Mouse (Mus musculus): ENCODE measurements around the gene Smyd5. TPM values are rescaled to one million over a fixed set of nuclear protein-coding genes. Genes with fewer than 3 reads are reported as not detected.

Smyd5 gene
- polyA plus RNA-seq, 1 experiment from 2014 or later = 51.2 TPM

- 45% methylated on average over 14 of the region's 14 CpGs for WGBS
- ATAC-seq = no peak
- H3K36me3 ChIP-seq = peaks cover 34% of the 10 kb centered on the region
- no peak overlapping the region for H3K4me3 ChIP-seq (replicated peaks)
- H3K4me1 ChIP-seq (replicated peaks) = no peaks in the 10 kb centered on the region
- H3K27me3 ChIP-seq = peaks cover 10% of the 10 kb centered on the region; the same call in 1 of the 2 replicates
- H3K27ac ChIP-seq = no peak overlapping the region
- H3K4me2 ChIP-seq (replicated peaks) = no peak overlapping the region
- no peak overlapping the region for H3K9ac ChIP-seq (replicated peaks)
- no peaks in the 10 kb centered on the region for H3K9me3 ChIP-seq
These were observed 46.6 kb downstream of the Smyd5 start for GRCm38 (mm10) chr6:85478416-85478815.

- H3K4me1 ChIP-seq (replicated peaks) = peaks cover 12% of the 10 kb centered on the region
- H3K9ac ChIP-seq (replicated peaks) = no peak overlapping the region
- WGBS = 82% methylated on average over 5 of the region's 5 CpGs
- H3K27me3 ChIP-seq = peaks cover 26% of the 10 kb centered on the region
- H3K27ac ChIP-seq = no peak overlapping the region
- no peak for ATAC-seq
- peaks cover 26% of the 10 kb centered on the region for H3K36me3 ChIP-seq
- H3K4me2 ChIP-seq (replicated peaks) = no peak overlapping the region
- H3K9me3 ChIP-seq = no peaks in the 10 kb centered on the region
- no peak overlapping the region for H3K4me3 ChIP-seq (replicated peaks)
These were observed 48.2 kb downstream of the Smyd5 start for GRCm38 (mm10) chr6:85479979-85480378.

DNA sequence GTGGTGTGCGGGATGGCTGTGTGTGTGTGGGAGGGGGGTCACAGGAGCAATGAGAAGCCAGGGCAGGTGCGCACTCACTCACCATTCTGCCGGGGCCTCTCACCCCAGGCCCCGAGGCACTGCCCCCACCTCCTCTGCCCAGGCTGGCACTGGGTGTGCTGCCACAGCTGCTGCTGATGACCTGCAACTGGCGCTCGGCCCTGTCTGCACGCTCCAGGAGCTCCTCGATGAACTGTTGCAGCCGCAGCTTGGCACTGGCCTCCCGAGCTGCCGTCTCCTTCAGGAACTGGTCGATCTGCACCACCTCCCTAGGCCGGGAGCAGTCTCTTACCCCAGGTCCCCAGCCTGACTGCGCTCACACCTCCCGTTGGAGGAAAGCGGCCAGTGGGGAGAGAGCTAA lies 48.9 kb downstream of the Smyd5 start:
- Histone ChIP-seq H3K4me2 (replicated peaks) (no peak overlapping the region), H3K27ac (no peak overlapping the region), H3K4me1 (replicated peaks) (peaks cover 13% of the 10 kb centered on the region), H3K9ac (replicated peaks) (no peak overlapping the region), H3K4me3 (replicated peaks) (no peak overlapping the region), H3K9me3 (no peaks in the 10 kb centered on the region), H3K36me3 (peaks cover 21% of the 10 kb centered on the region), H3K27me3 (peaks cover 33% of the 10 kb centered on the region)
- ATAC-seq = no peak
- 77% methylated on average over 16 of the region's 16 CpGs for WGBS

DNA sequence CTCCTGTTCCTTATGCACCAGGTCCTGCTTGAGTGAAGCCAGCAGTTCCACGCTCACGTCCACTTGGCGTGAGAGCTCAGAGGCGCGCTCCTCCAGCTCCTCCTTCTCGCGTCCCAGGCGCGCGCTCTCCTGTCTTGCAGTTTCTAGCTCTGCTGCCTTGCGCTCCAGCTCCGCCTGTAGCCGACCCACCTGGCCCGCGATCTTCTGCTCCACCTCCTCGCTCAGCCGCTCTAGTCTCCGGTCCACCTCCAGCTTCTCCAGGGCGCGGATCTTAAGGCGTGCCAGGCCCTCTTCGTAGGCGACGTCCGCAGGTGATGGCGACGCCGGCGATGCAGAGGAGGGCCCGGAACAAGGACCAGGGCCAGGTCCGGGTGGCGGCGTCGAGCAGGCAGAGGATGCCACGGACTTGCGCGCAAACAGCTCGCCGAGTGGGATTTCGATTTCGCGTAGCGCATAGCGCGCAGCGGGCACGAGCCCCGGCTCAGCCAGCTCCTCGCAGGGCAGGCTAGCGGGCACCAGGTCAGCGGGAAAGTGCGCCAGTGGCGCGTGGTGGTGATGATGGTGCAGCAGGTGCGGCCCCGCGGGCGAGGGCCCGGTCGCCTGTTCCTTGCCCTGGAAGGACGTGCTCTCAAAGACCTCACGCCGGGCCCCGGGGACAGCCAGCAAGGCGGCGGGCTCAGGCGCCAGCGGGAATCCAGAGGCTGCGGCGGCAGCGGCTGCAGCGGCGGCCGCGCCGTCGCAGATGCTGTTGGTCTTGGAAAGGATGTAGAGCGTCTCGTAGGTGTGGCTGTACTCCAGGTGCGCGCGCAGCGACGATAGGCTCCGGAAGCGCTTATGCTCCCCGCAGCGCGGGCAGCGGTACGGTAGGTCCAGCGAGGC lies 52.3 kb downstream of the Smyd5 start:
- Histone ChIP-seq H3K4me2 (replicated peaks) (peak overlapping the region; percentile 54), H3K27ac (no peak overlapping the region), H3K4me1 (replicated peaks) (peaks cover 25% of the 10 kb centered on the region), H3K4me3 (replicated peaks) (peak overlapping the region; percentile 38), H3K27me3 (peaks cover 49% of the 10 kb centered on the region), H3K9me3 (no peaks in the 10 kb centered on the region), H3K9ac (replicated peaks) (peak overlapping the region; percentile 36), H3K36me3 (peaks cover 7% of the 10 kb centered on the region)
- WGBS = 3% methylated on average over 92 of the region's 92 CpGs
- ATAC-seq = peak; percentile 46

- WGBS = 72% methylated on average over 2 of the region's 2 CpGs
- no peak overlapping the region for H3K4me3 ChIP-seq (replicated peaks)
- no peak overlapping the region for H3K9ac ChIP-seq (replicated peaks)
- H3K9me3 ChIP-seq = no peaks in the 10 kb centered on the region
- H3K27me3 ChIP-seq = peaks cover 49% of the 10 kb centered on the region
- peaks cover 28% of the 10 kb centered on the region for H3K4me1 ChIP-seq (replicated peaks)
- no peak overlapping the region for H3K27ac ChIP-seq
- no peak overlapping the region for H3K4me2 ChIP-seq (replicated peaks)
- H3K36me3 ChIP-seq = no peaks in the 10 kb centered on the region
- ATAC-seq = no peak
These were observed 53.9 kb downstream of the Smyd5 start for GRCm38 (mm10) chr6:85485738-85486137.

DNA sequence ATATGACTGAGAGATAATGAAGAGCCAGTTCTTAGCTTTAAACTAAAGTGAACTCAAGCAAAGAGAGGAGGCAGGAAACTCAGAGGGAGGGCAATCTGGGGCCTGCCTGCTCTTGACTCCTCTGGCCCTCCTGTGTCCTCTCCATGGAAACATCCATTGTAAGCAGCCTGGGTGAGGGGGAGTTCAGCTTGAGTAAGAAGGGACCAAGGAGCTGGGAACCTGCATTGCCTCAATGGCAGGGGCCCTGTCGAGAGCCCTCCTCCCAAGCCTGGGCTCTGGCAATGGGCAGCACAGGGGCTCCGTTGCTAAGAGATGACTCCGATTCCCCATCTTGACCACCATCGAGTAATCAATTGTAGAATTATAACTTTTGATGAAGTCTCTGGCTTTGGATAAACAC lies 56.7 kb downstream of the Smyd5 start:
- no peak overlapping the region for H3K4me3 ChIP-seq (replicated peaks)
- no peak overlapping the region for H3K4me2 ChIP-seq (replicated peaks)
- peaks cover 38% of the 10 kb centered on the region for H3K27me3 ChIP-seq
- H3K27ac ChIP-seq = no peak overlapping the region
- H3K9me3 ChIP-seq = no peaks in the 10 kb centered on the region
- peaks cover 28% of the 10 kb centered on the region for H3K4me1 ChIP-seq (replicated peaks)
- H3K36me3 ChIP-seq = no peaks in the 10 kb centered on the region
- 23% methylated on average over 4 of the region's 4 CpGs for WGBS
- no peak for ATAC-seq
- H3K9ac ChIP-seq (replicated peaks) = no peak overlapping the region

- no peak overlapping the region for H3K4me2 ChIP-seq (replicated peaks)
- no peak overlapping the region for H3K4me3 ChIP-seq (replicated peaks)
- peaks cover 19% of the 10 kb centered on the region for H3K4me1 ChIP-seq (replicated peaks)
- peaks cover 26% of the 10 kb centered on the region for H3K27me3 ChIP-seq
- no peak for ATAC-seq
- H3K9me3 ChIP-seq = no peaks in the 10 kb centered on the region
- no peak overlapping the region for H3K27ac ChIP-seq
- 83% methylated on average over 3 of the region's 3 CpGs for WGBS
- H3K9ac ChIP-seq (replicated peaks) = no peak overlapping the region
- H3K36me3 ChIP-seq = no peaks in the 10 kb centered on the region
These were observed 57.9 kb downstream of the Smyd5 start for GRCm38 (mm10) chr6:85489717-85490116.

DNA sequence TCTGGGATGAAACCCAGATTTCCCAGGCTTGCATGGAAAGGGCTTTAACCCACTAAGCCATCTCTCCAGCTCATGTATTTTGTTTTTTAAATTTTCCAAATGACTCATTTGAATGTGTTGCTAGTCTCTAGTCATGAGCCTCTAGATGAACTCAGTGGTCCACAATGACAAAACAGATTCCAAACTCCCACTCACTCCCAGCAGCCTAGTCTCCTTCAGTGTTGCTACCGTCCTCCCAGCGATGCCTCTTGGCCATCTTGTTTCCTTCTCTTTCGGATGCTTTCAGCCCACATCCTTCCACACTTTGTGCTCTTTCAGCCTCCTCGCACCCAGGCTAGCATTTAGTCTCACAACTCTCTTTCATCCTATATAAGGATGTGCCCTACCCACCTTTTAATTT lies 58.5 kb downstream of the Smyd5 start:
- H3K27ac ChIP-seq = no peak overlapping the region
- H3K36me3 ChIP-seq = no peaks in the 10 kb centered on the region
- peaks cover 15% of the 10 kb centered on the region for H3K4me1 ChIP-seq (replicated peaks)
- 86% methylated on average over 4 of the region's 4 CpGs for WGBS
- H3K4me2 ChIP-seq (replicated peaks) = no peak overlapping the region
- H3K27me3 ChIP-seq = peaks cover 20% of the 10 kb centered on the region
- no peak overlapping the region for H3K9ac ChIP-seq (replicated peaks)
- no peaks in the 10 kb centered on the region for H3K9me3 ChIP-seq
- H3K4me3 ChIP-seq (replicated peaks) = no peak overlapping the region
- no peak for ATAC-seq

DNA sequence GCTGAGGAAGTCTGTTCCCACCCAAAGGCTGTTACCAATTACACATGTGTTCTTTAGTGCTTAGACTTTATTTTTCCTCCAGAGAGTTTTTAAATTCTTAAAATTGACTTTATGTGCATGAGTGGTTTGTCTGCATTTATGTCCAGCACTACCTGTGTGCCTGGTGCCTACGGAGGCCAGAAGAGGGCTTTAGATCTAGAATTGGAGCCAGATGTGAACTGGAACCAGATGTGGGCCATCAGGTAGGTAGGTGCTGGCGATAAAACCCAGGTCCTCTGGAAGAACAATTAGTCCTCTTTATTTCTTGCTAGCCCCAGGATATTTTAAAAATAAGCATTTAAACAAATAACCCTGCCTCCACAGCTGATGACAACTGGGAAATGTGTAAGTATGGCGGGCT lies 59.8 kb downstream of the Smyd5 start:
- H3K4me2 ChIP-seq (replicated peaks) = no peak overlapping the region
- 95% methylated on average over 3 of the region's 3 CpGs for WGBS
- H3K4me1 ChIP-seq (replicated peaks) = peaks cover 15% of the 10 kb centered on the region
- no peak for ATAC-seq
- H3K9ac ChIP-seq (replicated peaks) = no peak overlapping the region
- peaks cover 7% of the 10 kb centered on the region for H3K27me3 ChIP-seq
- no peaks in the 10 kb centered on the region for H3K36me3 ChIP-seq
- no peak overlapping the region for H3K27ac ChIP-seq
- H3K9me3 ChIP-seq = no peaks in the 10 kb centered on the region
- H3K4me3 ChIP-seq (replicated peaks) = no peak overlapping the region

Other genes starting within 250 kb of the Smyd5 start
- 1.8 and 7.2 TPM in 2 replicates for gene Emx1, start 244.6 kb upstream of the Smyd5 start, polyA plus RNA-seq (2015; fragmentation: Nextera tagmentation; extraction: Ambion mirVana)
- 12.6 and 13.4 TPM in 2 replicates for gene Sfxn5, start 98.6 kb upstream of the Smyd5 start, polyA plus RNA-seq (2015; fragmentation: Nextera tagmentation; extraction: Ambion mirVana)
- gene Rab11fip5, start 57.4 kb upstream of the Smyd5 start, polyA plus RNA-seq (2015; fragmentation: Nextera tagmentation; extraction: Ambion mirVana) = 12.2 and 12.4 TPM in 2 replicates
- gene Noto, start 8.1 kb upstream of the Smyd5 start, polyA plus RNA-seq (2015; fragmentation: Nextera tagmentation; extraction: Ambion mirVana) = not detected in 2 replicates
- gene Cct7, start 19.5 kb downstream of the Smyd5 start, polyA plus RNA-seq (2015; fragmentation: Nextera tagmentation; extraction: Ambion mirVana) = 630 and 636 TPM in 2 replicates
- gene Pradc1, start 20.0 kb downstream of the Smyd5 start, polyA plus RNA-seq (2015; fragmentation: Nextera tagmentation; extraction: Ambion mirVana) = 21.6 and 24.3 TPM in 2 replicates
- gene Fbxo41, start 71.0 kb downstream of the Smyd5 start, polyA plus RNA-seq (2015; fragmentation: Nextera tagmentation; extraction: Ambion mirVana) = 4.7 and 5.0 TPM in 2 replicates
- not detected in 2 replicates for gene Egr4, start 81.6 kb downstream of the Smyd5 start, polyA plus RNA-seq (2015; fragmentation: Nextera tagmentation; extraction: Ambion mirVana)
- gene Alms1, start 155.5 kb downstream of the Smyd5 start, polyA plus RNA-seq (2015; fragmentation: Nextera tagmentation; extraction: Ambion mirVana) = 6.5 and 7.3 TPM in 2 replicates